Mouse (Mus musculus) layer of hippocampus, adult 9-11 months (tissue): ENCODE results near the gene Foxk2.

Experiments used
- DNase-seq: peaks from one replicate; pipeline ENCODE4 v3.0.0; 2022

Gene Foxk2

GRCm38 (mm10) chr11:121259160-121260100, at the start of gene Foxk2:
Gene Foxk2 (plus strand): TSS chr11:121259990.
- peak; percentile 93 for DNase-seq

GRCm38 (mm10) chr11:121216831-121217230, 43.0 kb upstream of the Foxk2 start:
- DNase-seq, result no peak

GRCm38 (mm10) chr11:121219776-121220175, 40.0 kb upstream of the Foxk2 start:
- no peak for DNase-seq

- DNase-seq, result no peak
These were observed 39.0 kb upstream of the Foxk2 start for GRCm38 (mm10) chr11:121220771-121221170.

GRCm38 (mm10) chr11:121221321-121222010, 38.3 kb upstream of the Foxk2 start:
- DNase-seq, result no peak

- no peak for DNase-seq
These were observed 31.4 kb upstream of the Foxk2 start for GRCm38 (mm10) chr11:121228129-121229017.

GRCm38 (mm10) chr11:121229018-121229439, 30.8 kb upstream of the Foxk2 start, which contains the start of gene Cybc1:
Gene Cybc1 (minus strand): TSS chr11:121229322.
- peak; percentile 79 for DNase-seq

- no peak for DNase-seq
These were observed 28.6 kb upstream of the Foxk2 start for GRCm38 (mm10) chr11:121231191-121231590.

GRCm38 (mm10) chr11:121231628-121232291, 28.0 kb upstream of the Foxk2 start:
- no peak for DNase-seq

- DNase-seq, result no peak
These were observed 27.1 kb upstream of the Foxk2 start for GRCm38 (mm10) chr11:121232706-121233105.

- no peak for DNase-seq
These were observed 24.1 kb upstream of the Foxk2 start for GRCm38 (mm10) chr11:121235475-121236238.

GRCm38 (mm10) chr11:121236564-121237344, 23.0 kb upstream of the Foxk2 start, which contains the start of gene Narf:
Gene Narf (plus strand): TSS chr11:121237253.
- peak; percentile 100 for DNase-seq

GRCm38 (mm10) chr11:121237345-121238128, 22.3 kb upstream of the Foxk2 start:
- DNase-seq, result no peak

GRCm38 (mm10) chr11:121239669-121240068, 20.1 kb upstream of the Foxk2 start:
- DNase-seq, result no peak

GRCm38 (mm10) chr11:121250196-121250595, 9.6 kb upstream of the Foxk2 start:
- no peak for DNase-seq

GRCm38 (mm10) chr11:121260211-121260906, 569 bp downstream of the Foxk2 start:
- peak; percentile 33 for DNase-seq

- DNase-seq, result no peak
These were observed 1.3 kb downstream of the Foxk2 start for GRCm38 (mm10) chr11:121261074-121261473.

- no peak for DNase-seq
These were observed 17.7 kb downstream of the Foxk2 start for GRCm38 (mm10) chr11:121277516-121277915.

GRCm38 (mm10) chr11:121278011-121278410, 18.2 kb downstream of the Foxk2 start:
- no peak for DNase-seq
